Mouse (Mus musculus) embryonic fibroblast, embryonic 13.5 days (primary cell): ENCODE measurements around the gene Dcp1b.

Source experiments
- CTCF ChIP-seq: IDR thresholded peaks from 2 replicates; pipeline ENCODE4 v1.5.1; 2011; ENCODE audit warnings: mild to moderate bottlenecking, control low read depth, low read length, moderate library complexity, borderline replicate concordance; ENCODE audit not compliant: insufficient read depth
- POLR2A ChIP-seq: IDR thresholded peaks from 2 replicates; pipeline ENCODE4 v1.6.1; 2011; ENCODE audit warnings: low read depth, mild to moderate bottlenecking, control low read depth, low read length, moderate library complexity

- peak; percentile 32; the same call in 1 of the 2 replicates for TF ChIP-seq CTCF
- no peak for TF ChIP-seq POLR2A
These were observed 45.2 kb downstream of the Dcp1b start for GRCm38 (mm10) chr6:119220297-119220696.
